Mouse (Mus musculus): ENCODE data around the gene Ormdl1. TPM values are rescaled to one million over a fixed set of nuclear protein-coding genes. Genes with fewer than 3 reads are reported as not detected.

Ormdl1 gene
- 16.7 TPM for polyA plus RNA-seq (2014; fragmentation: Illumina TruSeq; extraction: RNeasy Lipid Tissue Mini Kit (QIAGEN cat#74804); ENCODE audit: low read depth, low replicate concordance)

DNA sequence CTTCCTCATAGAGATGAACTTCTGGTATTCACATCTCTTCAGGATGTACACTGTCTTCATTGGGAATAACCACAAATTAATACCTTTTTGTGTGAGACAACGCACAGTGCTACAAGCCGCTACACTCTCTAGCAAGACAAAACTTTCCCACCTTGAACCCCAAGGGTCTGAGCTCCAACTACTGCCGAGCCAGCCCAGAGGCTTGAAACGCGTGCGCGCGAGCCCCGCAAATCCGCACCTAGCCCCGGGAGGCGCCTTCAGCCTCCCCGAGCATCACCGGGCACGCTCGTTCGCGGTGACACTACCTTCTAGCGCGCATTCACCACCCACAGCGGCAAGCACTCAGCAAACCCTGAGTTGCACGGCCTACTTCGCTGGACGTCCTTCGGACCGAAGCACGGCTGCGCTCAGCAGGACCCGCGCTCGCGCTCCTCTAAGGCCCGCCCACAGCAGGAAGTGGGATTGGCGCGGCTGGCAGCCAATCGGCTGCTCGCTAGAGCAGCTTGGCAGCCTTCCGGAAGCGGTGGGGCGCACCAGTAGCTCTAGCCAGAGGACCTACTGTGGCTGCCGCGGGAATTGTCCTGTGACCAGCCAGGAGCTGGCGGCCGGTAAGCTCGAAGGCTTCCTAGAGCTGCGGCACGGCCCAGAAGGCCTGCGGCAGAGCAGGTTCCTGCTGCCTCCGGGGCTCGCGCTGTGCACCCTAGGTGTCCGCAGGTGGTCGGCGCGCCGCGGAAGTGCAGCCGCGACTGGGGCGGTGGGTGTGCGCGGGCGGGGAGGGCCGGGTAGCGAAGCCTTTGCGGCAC is at the start of gene Ormdl1, which contains the start of the genes Pms1 and Gm28778:
Gene Ormdl1 (plus strand): TSS at position 515 of the 803 bp plus-strand sequence.
Gene Pms1 (minus strand): TSS at position 438 of the 803 bp plus-strand sequence.
Gene Gm28778 (plus strand): TSS at position 531 of the 803 bp plus-strand sequence.

DNA sequence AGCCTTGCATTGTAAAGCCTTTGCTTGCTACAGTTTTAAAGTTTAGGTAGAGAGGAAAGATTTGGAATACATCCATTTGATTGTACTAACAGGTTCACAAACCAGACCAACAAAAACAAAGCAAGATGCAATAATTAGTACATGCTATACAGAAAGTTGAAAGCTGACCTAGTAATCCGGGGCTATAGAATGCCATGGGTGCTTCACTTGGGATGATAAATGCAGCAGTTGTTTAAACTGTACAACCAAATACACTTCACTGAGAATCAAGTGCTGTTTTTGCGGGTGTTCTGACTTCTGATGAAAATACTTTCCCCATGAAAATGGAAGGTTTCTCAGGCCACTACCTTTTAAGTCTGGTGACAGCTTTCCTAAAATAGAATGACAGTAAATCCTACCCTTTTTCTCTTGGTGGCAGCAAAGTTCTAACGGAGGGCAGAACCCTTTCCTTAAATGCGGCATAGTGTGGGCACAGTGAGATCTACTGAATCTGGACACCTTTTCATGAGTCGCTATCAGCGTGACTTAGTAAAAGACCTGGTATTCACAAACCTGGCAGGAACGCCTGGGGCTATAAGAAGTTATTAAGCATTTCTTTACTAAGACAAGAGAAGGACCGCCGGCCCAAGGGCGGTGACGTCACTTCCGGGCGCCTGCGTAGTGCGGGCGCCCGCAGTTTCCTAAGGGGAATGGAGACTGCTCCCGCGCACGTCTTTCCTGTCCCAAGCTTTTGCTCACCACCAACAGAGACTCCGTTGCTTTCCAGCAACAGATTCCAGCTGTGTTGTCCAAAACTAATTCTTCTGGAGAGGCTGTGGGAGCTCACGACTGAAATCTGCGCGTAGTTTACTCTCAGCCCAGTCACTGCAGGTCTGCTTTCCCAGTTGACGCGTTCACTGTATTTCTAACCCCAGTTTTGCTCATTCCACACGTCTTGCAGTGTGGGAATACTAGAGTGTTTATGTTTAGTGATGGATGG is 16.4 kb downstream of the Ormdl1 start, which contains the start of gene Osgepl1:
Gene Osgepl1 (plus strand): TSS at position 636 of the 979 bp plus-strand sequence.

DNA sequence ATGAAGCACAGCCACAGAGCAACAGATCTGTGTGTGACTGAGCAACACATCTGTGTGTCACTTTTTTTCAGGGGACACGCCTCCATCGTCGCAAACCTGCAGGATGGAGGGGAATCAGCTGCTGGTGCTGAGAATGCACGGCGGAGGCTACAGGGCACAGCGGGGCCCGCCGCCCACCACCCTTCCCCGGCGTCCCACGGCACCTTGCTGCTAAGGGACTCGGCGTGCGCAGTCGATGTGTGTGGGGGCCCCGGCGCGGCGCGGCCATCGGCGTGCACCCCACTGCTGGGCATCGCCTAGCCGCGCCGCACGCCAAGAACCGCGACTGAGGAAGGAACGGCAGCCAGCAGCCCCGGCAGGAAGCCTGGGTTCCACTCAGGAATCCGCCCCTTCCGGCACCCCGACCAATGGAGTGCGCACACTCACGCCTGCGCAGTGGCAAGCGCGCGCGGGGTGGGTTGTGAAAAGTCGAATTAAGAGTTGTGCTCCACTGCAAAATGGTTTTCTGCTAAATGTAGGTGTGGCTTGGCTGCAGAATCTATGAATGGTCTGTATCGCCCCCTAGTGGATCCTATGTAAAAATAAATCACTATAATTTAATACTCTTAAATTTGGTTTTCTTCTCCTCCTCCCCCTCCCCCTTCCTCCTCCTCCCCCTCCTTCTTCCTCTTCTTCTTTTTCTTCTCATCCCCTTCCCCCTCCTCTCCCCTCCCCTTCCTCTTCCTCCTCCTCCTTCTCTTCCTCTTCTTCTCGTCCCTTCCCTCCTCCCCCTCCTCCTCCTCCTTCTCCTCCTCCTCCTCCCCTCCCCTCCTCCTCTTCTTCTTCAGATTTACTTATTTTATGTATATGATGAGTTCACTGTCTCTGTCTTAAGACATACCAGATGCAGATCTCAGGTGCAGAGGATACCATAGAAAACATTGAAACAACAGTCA is 55.7 kb downstream of the Ormdl1 start, which contains the start of the genes Asdurf, Gm28551 and Asnsd1:
Gene Asdurf (minus strand): TSS at position 293 of the 935 bp plus-strand sequence.
Gene Gm28551 (minus strand): TSS at position 341 of the 935 bp plus-strand sequence.
Gene Asnsd1 (minus strand): TSS at position 426 of the 935 bp plus-strand sequence.

Other genes with a start within 250 kb of the Ormdl1 start
- gene Mstn, start 235.5 kb upstream of the Ormdl1 start, polyA plus RNA-seq (2014; fragmentation: Illumina TruSeq; extraction: RNeasy Lipid Tissue Mini Kit (QIAGEN cat#74804); ENCODE audit: low read depth, low replicate concordance), result 0.37 TPM
- not detected for gene 1700019A02Rik, start 109.5 kb upstream of the Ormdl1 start, polyA plus RNA-seq (2014; fragmentation: Illumina TruSeq; extraction: RNeasy Lipid Tissue Mini Kit (QIAGEN cat#74804); ENCODE audit: low read depth, low replicate concordance)
- gene Pms1, start 77 bp upstream of the Ormdl1 start, polyA plus RNA-seq (2014; fragmentation: Illumina TruSeq; extraction: RNeasy Lipid Tissue Mini Kit (QIAGEN cat#74804); ENCODE audit: low read depth, low replicate concordance), result 3.5 TPM
- not detected for gene Gm28778, start within 50 bp of the Ormdl1 start, polyA plus RNA-seq (2014; fragmentation: Illumina TruSeq; extraction: RNeasy Lipid Tissue Mini Kit (QIAGEN cat#74804); ENCODE audit: low read depth, low replicate concordance)
- gene Osgepl1, start 16.5 kb downstream of the Ormdl1 start, polyA plus RNA-seq (2014; fragmentation: Illumina TruSeq; extraction: RNeasy Lipid Tissue Mini Kit (QIAGEN cat#74804); ENCODE audit: low read depth, low replicate concordance), result 78.7 TPM
- gene Asdurf, start 55.5 kb downstream of the Ormdl1 start, polyA plus RNA-seq (2014; fragmentation: Illumina TruSeq; extraction: RNeasy Lipid Tissue Mini Kit (QIAGEN cat#74804); ENCODE audit: low read depth, low replicate concordance), result not detected
- not detected for gene Gm28551, start 55.6 kb downstream of the Ormdl1 start, polyA plus RNA-seq (2014; fragmentation: Illumina TruSeq; extraction: RNeasy Lipid Tissue Mini Kit (QIAGEN cat#74804); ENCODE audit: low read depth, low replicate concordance)
- 83.3 TPM for gene Asnsd1, start 55.7 kb downstream of the Ormdl1 start, polyA plus RNA-seq (2014; fragmentation: Illumina TruSeq; extraction: RNeasy Lipid Tissue Mini Kit (QIAGEN cat#74804); ENCODE audit: low read depth, low replicate concordance)